Mouse (Mus musculus) heart, adult 2 months (tissue): ENCODE measurements around the gene Wbp2.

Experiments used
- CTCF ChIP-seq: fragments of 200-600 bp; IDR thresholded peaks from 2 replicates; pipeline ENCODE4 v1.8.1; 2022; ENCODE audit warnings: antibody characterized with exemption, mild to moderate bottlenecking, moderate library complexity
- POLR2A ChIP-seq: fragments of 200-500 bp; IDR thresholded peaks from 2 replicates; pipeline ENCODE4 v1.6.1; 2011; ENCODE audit warnings: mild to moderate bottlenecking, low read depth, low read length, control low read depth; ENCODE audit not compliant: insufficient read depth

DNA sequence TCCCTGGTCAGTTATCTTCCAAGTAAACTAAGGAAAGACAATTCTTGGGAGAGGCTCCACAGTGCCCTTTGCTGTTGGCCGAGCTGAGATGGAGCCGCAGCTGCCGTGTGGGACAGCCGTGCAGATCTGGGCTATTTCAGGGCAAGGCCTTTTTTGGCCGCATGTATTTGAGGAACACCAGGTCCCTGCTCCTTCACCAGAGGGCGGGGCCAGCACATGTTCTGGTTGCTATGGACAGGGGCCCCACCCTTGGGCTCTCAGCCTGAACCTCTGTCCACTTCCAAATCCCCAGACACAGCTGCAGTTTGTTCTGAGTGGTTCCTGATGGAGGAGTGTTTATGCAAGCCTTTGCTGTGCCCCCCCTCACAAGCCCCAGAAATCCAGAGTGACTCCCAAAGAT, 13.6 kb upstream of the Wbp2 start:
- TF ChIP-seq CTCF: no peak
- TF ChIP-seq POLR2A: peak; percentile 78
